Mouse (Mus musculus): ENCODE measurements around the gene Fpr2. TPM values are rescaled to one million over a fixed set of nuclear protein-coding genes. Genes with fewer than 3 reads are reported as not detected.
"Not testable (repeated sequence)": the region's sequence is repeated elsewhere in the genome, so short reads cannot be mapped to it uniquely, and the experiment has no call there.

The Fpr2 gene
- total RNA-seq, 2 experiments from 2014 or later, result not detected

GRCm38 (mm10) chr17:17883840-17884239 is 3.8 kb upstream of the Fpr2 start, which contains the start of gene Fpr1:
Gene Fpr1, minus strand, starts transcription at chr17:17883940.
- no peak for DNase-seq

- DNase-seq, result no peak
Observed at GRCm38 (mm10) chr17:17889732-17890425, 2.3 kb downstream of the Fpr2 start.

- DNase-seq, result peak; percentile 8 to 43
Observed at GRCm38 (mm10) chr17:17896039-17896438, 8.4 kb downstream of the Fpr2 start.

GRCm38 (mm10) chr17:17899268-17899667 is 11.6 kb downstream of the Fpr2 start:
- DNase-seq, result no peak

- no peak for DNase-seq
Observed at GRCm38 (mm10) chr17:17900768-17901167, 13.1 kb downstream of the Fpr2 start.

DNA sequence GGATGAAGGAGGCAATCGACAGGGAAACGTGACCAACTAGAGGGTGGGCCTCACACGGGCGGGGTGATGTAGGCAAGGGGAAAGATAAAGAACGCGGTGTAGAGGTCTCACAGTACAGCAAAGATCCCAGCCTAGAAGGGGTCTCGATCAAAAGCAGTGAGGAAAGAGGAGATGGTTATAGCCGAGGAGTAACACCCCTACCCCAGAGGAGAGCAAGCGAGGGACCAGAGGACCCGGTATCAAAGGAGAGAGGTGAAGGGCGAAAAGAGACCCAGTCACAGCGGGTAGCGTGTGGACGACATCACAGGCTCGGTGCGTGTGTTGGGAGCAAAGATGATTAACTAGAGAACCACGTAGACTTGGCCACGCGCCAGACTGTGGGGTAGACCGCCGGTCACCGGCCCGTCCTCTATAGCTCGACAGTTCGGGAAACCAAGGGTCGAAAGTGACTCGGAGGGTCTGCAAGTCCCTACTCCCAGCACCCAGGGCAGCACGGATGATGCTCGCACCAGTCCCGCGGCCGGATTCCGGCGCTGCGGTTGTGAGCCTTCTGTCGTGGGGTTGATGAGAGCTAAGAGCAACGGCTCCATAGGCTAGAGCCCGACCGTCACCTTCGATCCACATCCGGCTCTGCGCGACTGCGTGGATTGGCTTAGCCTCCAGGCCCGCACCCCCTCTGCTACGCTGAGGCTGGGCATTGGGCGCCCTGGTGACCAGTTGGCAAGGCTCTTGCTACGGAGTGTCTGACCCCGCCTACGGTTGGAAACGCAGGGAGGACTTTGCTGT is 22.2 kb downstream of the Fpr2 start:
- peak; percentile 92 for DNase-seq

DNA sequence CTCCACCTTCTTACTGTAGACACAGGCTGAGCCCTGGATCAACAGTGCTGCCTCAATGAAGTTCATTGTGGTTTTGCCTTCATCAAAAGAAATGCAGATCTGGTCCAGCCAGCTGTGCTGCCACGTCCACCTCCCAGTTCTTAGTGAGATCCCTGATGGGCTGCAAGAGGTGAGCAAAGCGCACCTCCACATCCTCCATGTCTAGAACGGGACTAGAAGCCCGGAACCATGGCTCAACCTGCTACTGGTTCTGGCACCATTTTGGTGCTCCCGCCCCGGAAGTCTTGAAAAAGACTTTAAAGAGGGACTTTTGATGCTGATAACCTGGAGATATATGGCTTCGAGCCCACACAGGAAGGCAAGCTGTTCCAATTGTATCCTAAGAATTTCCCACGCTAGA is 25.0 kb downstream of the Fpr2 start:
- not testable (repeated sequence) for DNase-seq

GRCm38 (mm10) chr17:17917376-17917775 is 29.8 kb downstream of the Fpr2 start:
- DNase-seq, result no peak

- DNase-seq, result no peak
Observed at GRCm38 (mm10) chr17:17917782-17918181, 30.2 kb downstream of the Fpr2 start.

Other genes starting within 250 kb of the Fpr2 start
- not detected for gene Vmn2r90, start 184.1 kb upstream of the Fpr2 start, total RNA-seq (2021)
- 10 to 100 TPM; 38.7 to 53.8 TPM for gene Spaca6, start 60.7 kb upstream of the Fpr2 start, total RNA-seq (2021)
- under 1 TPM; 0.13 to 0.26 TPM for gene Has1, start 32.6 kb upstream of the Fpr2 start, total RNA-seq (2021)
- gene Fpr1, start 3.9 kb upstream of the Fpr2 start, total RNA-seq (2021), result not detected
- gene Fpr3, start within 50 bp of the Fpr2 start, total RNA-seq (2021), result not detected
- gene Fpr-rs4, start 133.9 kb downstream of the Fpr2 start, total RNA-seq (2021), result not detected
- not detected for gene Vmn2r124, start 161.6 kb downstream of the Fpr2 start, total RNA-seq (2021)
- not detected for gene Vmn2r91, start 197.2 kb downstream of the Fpr2 start, total RNA-seq (2021)

Measured in adrenal gland, postnatal 36 days (tissue).